Mouse (Mus musculus) thymus, postnatal 10 days (tissue): ENCODE results near the gene Ciao2b.

Experiments
- DNase-seq, 2 experiments: peaks; one replicate each; pipeline ENCODE4 v3.0.0; 2021; ENCODE audit warnings: low spot score in 2 of 2

Ciao2b gene

DNA sequence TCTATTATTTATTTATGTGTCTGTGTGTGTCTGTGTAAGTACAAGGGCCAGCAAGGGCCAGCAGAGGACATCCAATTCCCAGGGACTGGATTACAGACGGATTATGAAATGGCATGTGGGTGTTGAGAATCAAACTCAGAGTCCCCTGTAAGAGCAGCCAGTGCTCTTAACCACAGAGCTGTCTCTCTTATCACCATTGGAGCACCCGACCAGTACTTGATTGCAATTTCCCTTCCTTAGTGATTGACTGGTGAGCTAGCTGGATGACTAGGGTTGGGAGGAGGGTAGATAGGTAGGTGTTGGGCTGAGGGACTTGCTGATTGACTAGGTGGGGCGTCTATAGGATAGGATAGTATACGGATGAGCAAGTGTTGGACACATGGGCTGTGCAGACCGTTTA is 21.0 kb downstream of the Ciao2b start:
- no peak for DNase-seq

DNA sequence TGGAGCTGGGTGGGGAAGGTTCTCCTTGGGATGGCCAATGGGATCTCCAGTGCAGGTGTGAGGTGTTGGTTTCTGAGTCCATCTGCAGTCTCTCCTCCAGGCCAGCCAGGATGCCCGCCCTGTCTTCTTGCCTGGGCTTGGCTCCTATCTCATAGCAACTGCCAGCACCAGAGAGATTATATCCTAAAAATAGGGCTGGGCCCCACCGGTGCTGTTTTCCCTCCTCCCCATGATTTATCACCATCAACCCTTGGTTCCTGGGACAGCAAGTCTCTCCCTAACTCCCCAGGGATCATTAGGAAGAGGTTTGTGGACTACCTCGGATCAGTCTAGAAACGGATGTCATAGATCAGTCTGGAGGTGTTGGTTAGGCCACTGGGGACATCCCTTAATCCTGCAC is 28.6 kb downstream of the Ciao2b start:
- DNase-seq = no peak

DNA sequence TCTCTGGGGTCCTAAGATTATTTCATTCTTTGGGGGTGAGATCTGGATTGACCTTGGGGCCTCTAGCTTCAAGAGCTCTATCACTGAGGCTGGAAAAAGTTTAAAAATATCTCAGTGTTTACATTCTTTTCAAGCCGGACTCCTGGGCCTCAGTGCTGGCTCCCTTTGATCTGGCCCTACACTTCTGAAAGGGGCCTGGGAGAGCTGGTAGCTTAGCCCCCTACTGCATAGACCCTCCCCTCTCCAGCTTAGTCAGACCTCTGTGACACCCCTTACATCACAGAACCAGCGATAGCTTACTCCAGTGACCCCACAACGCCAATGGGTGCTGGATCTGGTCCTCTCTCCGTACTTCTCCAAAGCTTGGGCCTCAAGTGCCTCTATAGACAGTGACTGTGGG is 30.2 kb downstream of the Ciao2b start:
- no peak for DNase-seq

DNA sequence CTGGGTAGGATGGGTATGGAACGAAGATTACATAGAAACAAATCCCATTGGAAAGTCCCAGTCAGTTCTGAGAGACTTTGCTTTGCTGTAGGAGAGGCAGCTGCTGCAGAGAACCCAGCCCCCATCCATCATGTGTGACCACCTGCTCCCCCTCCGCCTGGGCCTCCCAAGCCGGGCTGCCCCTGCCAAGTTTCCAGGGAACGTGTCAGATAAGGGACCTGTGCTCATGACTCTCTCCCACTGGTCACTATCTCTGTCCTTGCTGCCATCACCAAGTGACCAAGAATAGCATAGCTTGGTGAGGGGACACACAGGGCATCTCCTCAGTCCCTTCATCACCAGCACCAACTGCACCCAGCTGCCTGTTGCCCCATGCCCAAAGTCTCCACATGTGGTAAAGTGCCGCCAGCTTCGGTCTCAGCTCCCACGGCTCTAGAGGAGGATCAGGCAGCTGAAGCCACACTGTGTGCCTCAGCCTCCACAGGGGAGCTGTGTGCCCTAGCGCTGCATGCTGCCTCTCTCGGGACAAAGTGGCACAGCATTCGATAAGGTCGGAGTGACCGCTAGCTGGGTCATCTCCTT is 31.5 kb downstream of the Ciao2b start:
- DNase-seq = no peak

DNA sequence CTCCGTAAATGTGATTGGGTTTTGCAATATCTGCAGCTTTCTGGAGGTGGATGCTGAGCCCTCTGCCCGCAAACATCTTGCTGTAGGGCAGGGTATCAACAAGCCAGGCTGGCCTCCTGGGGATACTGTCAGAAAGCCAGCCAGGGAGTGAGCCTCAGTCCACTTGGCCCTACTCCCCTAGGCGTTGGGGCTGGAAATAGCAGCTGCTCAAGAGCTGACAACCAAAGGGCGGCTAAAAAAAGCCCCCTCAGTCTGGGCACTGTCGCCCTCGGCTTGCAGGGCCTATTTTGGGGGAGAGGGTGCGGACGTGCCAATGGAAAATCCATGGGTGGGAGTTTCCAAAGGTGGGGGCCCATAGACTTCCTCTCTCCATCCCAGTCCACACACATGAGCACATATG is 32.5 kb downstream of the Ciao2b start:
- no peak for DNase-seq

DNA sequence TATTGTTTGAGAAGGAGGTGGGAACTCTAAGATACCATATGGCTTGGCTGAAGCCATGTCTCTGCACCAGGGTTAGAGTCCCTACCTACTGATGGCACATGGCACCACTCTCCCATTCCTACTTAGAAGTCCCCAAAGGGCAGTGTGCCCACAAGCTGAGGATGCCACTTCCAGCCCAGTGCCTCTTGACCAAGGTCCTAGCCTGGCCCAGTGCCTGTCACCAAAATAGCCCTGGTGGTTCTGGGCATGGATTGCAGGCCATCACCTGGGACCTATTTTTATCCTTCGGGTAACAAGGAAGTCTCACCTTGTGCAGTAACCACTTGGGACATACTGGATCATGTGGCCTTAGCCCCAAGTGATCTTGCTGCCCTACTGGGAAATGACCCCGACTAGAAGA is 33.8 kb downstream of the Ciao2b start:
- DNase-seq = no peak

DNA sequence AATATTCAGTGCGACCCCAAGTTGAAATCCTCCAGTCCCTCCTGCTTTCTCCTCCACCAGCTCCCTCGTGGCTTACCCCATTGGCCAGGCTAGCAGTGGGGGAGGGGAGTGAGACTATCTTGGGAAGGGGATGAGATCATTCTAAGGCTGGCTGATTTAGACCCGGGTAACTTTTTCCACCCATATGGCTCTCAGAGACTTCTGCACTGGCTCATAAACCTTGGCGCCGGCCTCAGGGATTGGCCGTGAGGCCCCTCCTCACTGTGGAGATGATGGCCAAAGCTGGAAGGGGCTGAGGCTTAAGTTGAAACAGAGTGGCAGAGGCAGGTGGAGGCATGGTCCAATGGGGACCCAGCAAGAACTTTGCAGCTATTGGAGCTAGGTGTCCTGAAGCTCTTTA is 35.4 kb downstream of the Ciao2b start:
- no peak for DNase-seq

DNA sequence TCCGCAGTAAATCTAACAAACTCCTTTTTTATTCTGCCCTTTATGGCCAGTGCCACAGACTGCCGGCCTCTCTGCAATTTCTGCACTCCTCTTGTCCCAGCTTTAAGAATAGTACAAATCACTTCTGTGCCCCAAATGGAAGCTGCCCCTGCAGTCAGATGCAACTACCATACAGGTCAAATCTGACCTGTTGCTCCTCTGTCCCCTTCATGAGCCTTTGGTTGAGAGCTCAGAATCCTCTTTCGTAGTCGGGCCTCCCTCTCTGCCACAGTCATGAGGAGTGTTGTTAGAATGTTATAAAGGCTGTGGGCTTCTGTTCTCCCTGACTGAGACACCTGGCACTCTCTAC is 38.5 kb downstream of the Ciao2b start:
- no peak for DNase-seq

DNA sequence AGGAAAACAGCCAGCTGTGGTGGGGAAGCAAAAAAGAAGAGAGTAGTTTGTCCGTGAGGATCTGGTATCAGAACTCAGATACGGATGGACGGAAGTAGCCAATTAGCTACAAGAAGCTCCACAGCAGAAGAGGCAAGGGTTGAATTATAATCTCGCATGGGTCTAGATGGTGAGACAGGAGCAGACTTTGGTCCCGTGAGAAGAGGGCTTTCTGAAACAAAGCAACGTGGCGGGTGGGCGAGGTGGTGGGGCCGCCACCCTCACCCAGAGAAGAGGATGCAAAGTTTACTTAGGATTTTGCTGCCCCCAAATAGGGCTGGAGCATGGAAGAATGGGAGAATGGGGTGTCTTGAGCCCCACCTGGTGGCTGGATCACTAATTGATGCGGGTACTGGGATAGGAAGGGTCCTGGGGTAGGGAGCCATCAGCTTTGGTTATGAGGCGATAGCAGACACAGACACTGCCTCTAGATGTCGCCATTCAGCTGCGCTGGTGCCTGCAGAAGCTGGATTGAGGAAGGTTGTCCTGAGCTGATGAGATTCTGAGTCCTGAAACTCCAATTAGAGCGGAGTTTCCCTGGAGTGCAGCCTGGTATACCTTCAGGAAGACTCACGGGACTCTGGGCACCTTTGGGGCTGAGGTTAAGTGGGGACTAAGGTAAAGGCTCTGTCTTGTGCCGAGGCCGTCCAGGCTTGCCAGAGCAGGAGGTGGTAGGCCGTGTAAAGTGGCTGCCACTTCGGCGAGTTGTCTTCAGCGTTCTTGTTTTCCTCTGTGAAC is 39.1 kb downstream of the Ciao2b start:
- peak; percentile 69 to 79 for DNase-seq

DNA sequence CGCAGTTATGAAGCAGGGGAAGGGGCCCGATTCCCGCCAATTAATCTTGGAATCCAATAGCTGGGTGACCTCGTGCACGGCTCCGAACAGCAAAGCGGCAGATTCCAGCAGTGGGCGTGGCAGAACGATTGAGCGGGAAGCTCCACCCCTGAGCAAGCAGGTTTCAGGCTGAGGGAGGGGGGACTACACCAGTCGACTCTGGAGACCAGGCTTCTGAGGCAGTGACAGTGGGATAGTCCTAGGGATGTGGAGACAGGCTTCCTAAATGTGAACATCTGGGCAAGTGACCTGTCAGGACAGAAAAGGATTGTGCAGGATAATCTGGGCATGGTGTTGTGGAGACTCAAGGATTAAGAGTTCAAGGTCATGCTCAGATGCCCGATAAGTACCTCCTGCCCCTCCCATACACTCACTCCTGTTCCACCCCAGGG is 39.8 kb downstream of the Ciao2b start:
- no peak for DNase-seq

DNA sequence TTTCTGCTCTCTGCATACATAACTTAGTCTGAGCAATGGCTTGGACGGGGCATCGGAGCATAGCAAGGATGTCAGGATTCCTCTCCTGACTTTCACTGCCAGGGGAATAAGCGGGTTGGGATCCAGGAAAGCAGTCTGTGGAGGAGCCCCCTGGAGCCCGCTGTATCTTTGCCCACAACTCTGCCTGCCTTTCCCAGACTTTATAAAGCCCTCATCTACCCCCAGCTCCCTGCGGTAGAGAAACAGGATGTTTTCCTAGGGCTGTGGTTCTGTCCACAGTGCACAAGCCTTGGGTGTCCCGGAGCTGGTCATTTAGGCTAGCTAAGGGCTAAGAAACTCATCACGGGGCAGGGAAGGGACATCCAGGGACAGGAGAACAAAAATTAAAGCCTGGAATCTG is 40.4 kb downstream of the Ciao2b start:
- no peak for DNase-seq

DNA sequence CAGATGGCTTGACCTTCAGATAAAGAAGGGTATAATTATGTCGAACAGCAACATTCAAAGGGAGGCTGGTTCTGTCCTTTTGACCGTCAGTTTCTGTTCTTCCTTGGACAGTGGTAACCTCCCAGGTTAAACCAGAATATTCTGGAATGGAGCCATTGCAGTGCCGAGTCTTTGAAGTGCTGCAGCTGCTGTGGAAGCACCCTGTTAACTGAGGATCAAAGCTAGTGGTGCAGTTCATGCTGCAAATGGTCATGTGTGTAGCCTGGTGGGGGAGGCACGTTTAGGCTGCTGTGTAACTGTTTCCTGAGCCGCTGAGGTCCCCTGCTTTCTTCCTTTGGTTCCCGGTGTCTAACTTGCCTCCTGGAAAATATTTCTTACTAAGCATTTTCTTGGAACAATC is 43.3 kb downstream of the Ciao2b start:
- no peak for DNase-seq

DNA sequence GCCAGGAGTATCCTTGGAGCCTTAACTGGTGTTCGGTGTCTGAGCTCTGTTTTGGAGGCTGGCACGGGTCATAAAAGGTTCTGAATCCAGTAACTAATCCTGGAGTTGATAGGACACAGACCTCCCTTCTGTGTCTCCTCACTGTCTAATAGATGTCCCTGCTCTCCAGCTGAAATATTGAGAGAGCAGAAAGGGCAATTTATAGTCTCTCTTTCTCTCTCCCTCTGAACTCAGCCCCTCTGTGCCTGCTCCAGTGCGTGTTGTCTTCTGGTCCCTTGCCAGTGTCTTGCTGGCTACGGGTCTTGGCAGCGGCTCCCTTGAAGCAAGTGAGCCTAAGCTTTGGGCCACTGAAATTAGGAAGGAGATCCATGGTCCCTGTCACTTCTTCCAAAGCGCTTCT is 44.1 kb downstream of the Ciao2b start:
- no peak for DNase-seq

DNA sequence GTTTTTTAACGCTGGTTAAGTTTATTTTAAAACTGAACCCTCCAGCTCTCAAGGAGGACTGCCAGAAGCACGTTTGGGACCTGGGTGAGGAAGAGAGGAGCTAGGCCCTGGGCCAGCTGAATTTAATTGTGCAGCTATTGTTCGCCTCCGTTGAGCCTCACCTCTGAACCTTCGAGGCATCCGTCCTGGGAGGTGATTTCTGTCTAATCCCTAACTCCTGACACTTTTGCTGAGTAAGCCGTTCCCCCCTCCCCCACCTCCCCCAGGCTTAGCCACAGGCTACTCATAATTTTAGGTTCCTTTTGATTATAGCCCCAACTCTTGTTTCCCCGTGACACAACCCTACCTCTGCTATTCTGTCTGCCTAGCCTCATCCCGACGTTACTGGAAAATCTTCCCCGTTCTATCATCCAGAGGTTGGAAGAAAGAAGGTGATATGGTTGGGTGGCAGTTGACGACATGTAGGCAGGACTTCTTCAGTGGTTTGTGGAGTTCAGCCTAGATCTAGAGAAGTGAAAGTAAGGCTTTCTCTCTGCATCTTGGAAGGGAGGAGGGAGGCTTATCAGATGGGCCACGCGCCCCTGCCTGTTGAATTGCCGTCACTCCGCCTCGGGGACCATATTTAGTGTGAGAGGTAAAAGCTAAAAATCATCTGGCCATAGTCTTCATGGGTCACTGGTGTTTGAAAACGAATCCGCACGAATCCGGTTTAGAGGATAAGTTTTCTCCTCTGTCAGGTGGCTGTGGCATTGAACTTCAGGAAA is 45.8 kb downstream of the Ciao2b start:
- DNase-seq = no peak

DNA sequence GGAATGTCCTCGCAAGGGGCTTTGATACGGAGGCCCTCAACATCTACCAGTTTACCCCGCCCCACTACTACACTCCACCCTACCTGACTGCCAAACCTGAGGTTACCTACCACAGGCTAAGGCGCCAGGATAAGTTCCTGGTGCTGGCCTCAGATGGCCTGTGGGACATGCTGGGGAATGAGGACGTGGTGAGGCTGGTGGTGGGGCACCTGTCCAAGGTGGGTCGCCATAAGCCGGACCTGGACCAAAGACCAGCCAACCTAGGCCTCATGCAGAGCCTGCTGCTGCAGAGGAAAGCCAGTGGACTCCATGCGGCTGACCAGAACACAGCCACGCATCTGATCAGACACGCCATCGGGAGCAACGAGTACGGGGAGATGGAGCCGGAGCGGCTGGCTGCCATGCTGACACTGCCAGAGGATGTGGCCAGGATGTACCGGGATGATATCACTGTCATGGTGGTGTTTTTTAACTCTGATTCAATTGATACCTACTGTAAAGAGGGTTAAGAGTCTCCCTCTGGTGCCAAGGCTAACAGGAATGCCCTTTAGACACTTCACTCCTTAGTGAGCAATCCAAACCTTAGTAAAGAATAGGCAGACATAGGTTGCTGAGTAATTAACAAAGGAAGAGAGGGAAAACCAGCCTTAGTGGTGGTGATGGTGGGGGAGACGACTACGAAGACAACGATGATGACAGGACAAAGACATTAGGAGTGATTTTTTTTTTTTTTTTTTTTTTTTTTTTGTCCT is 47.0 kb downstream of the Ciao2b start:
- DNase-seq = no peak

DNA sequence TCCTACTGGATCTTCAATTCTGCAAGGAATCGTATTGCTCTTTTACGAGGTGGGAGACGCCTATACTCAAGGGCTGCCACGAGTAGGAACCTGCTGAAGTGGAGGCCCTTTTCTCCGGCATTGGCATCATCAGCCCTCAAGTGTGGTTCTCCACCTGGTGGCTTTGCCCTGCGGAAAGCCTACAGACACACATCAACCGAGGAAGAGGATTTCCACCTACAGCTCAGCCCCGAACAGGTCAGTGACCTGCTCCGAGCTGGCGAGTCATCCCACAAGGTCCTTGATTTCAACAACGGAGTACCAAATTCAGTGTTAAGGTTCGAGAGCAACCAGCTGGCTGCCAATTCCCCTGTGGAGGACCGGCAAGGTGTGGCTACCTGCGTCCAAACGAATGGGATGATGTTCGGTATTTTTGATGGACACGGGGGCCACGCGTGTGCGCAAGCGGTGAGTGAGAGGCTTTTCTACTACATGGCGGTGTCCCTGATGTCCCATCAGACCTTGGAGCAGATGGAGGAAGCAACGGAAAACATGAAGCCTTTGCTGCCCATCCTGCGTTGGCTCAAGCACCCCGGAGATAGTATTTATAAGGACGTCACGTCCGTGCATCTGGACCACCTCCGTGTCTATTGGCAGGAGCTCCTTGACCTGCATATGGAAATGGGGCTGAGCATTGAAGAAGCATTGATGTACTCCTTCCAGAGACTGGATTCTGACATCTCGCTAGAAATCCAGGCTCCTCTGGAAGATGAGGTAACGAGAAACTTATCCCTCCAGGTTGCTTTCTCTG is 48.0 kb downstream of the Ciao2b start:
- DNase-seq = no peak

DNA sequence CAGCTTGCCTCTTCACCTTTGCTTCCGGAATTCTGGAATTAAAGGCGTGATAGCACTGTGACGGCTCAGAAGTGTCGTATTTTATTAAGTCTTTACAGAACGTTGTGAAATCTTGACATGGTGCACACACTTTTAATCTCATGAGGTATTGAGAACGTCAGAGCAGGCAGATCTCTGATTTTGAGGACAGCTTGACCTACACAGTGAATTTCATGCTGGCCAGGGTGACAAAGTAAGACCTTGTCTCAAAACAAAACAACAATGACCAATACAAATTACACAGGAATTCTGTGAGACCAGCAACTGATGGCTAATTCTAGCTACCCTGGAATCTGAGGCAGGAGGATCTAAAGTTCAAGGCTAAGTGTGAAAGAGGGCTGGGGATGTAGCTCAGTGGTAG is 49.2 kb downstream of the Ciao2b start:
- no peak for DNase-seq

DNA sequence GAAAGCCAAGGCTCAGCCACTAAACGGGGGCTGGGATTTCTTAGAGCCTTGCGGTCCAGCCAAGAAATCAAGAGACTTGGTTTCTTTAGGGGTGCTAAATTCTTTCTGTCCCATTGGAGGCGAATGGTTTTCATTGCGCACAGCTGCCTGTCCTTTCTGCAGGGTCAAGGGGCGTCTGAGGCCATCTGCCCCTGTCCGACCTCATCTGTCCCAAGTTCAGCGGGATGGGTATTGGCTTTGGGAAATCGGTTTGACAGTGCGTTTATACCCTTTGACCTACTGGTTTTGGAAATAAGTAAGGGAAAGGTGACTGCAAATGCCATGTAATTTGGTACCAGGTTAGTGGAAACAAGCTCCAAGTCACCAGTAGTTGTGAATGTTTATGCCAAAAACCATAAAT is 49.9 kb downstream of the Ciao2b start:
- DNase-seq = no peak

DNA sequence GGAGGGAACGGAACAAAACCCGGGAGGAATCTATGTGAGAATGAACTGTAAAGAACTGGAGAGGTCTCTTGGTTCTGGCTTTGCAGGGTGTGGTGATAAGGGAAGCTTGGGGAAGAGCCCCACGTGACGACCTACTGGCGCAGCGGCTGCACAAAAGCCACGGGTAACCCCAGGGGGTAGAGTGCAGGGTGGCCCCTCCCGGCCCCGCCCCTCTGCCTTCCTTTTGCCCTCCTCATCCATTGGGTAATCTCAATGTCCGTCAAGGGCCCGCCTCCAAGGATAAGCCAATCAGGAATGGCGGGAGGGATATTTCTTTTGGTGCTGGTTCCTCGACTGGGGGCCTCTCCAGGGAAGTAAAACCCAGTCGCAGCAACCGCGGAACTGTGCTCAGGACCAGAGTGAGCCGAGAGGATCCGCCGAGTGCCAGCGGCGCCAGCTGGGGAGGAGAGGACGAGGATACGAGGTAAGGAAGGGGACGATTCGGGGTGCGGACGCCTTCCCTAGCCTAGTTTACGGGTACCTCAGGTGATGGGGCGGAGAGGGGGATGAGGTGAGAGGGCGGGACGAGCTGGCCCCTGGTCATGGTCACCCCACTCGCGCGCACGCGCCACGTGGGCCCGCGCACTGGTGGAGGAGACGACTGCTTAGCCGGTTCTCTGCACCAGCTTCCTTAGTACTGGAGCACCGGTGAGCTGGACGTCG is 50.5 kb downstream of the Ciao2b start, which contains the start of gene Pdp2:
TSS of gene Pdp2 (plus strand) at position 319 of the 702 bp plus-strand sequence.
- DNase-seq = peak; percentile 89 to 92

DNA sequence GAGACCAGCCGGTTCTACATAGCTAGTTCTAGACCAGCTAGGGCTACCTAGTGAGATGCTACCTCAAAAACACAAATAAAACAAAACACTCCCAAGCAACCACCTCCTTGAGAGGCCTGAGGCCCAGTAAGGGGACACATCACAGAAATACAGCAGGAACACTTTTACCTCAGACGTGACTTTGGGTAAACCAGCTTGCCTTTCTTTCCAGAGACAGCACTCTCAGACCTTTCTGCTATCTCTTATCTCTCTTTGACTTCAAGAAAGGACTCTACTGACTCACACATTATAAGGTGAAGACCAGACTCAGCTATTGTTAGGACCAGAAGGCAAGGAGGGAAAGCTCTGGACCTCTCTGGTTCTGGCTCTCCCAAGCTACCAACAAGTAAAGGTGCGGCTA is 51.5 kb downstream of the Ciao2b start:
- no peak for DNase-seq
